Mouse (Mus musculus) brain, adult 2 months (tissue): ENCODE data around the gene Ceacam12.
"Not testable (repeated sequence)": the region's sequence is repeated elsewhere in the genome, so short reads cannot be mapped to it uniquely, and the experiment has no call there.

Experiments used
- DNase-seq: peaks from one replicate; pipeline ENCODE4 v3.0.0; 2011; ENCODE audit warnings: low read depth, low spot score

Gene Ceacam12

GRCm38 (mm10) chr7:18065629-18066028 lies at the start of gene Ceacam12:
TSS of gene Ceacam12 (plus strand) at chr7:18065929.
- no peak for DNase-seq

GRCm38 (mm10) chr7:18073821-18074220 lies 8.1 kb downstream of the Ceacam12 start:
- not testable (repeated sequence) for DNase-seq

- no peak for DNase-seq
Measured at GRCm38 (mm10) chr7:18100785-18101184, 35.1 kb downstream of the Ceacam12 start.
